ENCODE assay signal across 20 mouse cellular contexts in the genomic region with DNA sequence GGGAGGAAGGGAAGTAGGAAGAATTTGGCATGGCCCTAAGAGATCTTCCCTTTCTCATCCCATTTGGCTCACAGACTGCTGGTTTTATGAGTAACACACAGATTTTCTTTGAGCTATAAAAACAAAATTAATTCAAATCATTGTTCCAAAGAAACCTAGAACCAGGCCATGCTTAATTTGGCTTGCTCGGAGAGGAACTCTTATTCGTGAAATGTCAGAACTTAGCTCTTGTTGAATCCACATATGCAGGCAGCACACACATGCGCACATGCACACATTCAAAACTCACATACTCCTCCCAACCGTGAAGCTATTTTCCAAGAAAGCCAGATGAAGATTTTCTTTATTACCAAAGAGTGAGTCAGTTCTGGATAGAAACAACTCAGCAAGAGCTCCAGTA.
DNase-seq lines count a peak whose midpoint lies in the region; ATAC-seq lines count a peak whose summit lies in the region.
"Had no signal": no experiment of that assay in that cellular context is flagged by ENCODE, and none has a peak within 500 bp of the region (broad histone marks: within the 10 kb centered on the region; RNA-seq: fewer than 3 reads in every experiment).

No protein-coding gene starts in this region.

- H3K9ac ChIP-seq in kidney, embryonic 14.5 days (ENCODE audit: low read depth, low read length): no peak overlapping the region
- H3K9ac ChIP-seq: forebrain, embryonic 13.5 days; hindbrain, embryonic 12.5 days; kidney, embryonic 15.5 days; liver, embryonic 15.5 days; midbrain, embryonic 12.5 days had no signal

- H3K4me2 ChIP-seq in kidney, embryonic 14.5 days (replicated peaks; ENCODE audit: low read depth, low read length): no peak overlapping the region
- H3K4me2 ChIP-seq: forebrain, embryonic 13.5 days; heart, embryonic 11.5 days; hindbrain, embryonic 12.5 days; kidney, embryonic 15.5 days; liver, embryonic 15.5 days; midbrain, embryonic 12.5 days had no signal

- DNase-seq in right cerebral cortex, adult 18-20 months: peak; percentile 60
- DNase-seq in right cerebral cortex, postnatal 14 days: no peak
- DNase-seq in layer of hippocampus, adult 8-10 months (ENCODE audit: low spot score in 2 of 2): peak; percentile 26 to 52
- peak; percentile 16 to 63 for DNase-seq in left cerebral cortex, adult 9 months (ENCODE audit: low spot score in 2 of 2)
- DNase-seq in telencephalon, adult 2 months (ENCODE audit: low read depth, low spot score): peak; percentile 90
- DNase-seq in adrenal gland, adult (ENCODE audit: inconsistent age in 2 of 2, low spot score in 1 of 2): no peak
- no peak for DNase-seq in adrenal gland, adult 8-10 months
- DNase-seq: B cell, adult 2 months; cerebellum, adult 9-11 months; heart, postnatal 10 days; kidney, postnatal 4 days; thymus, postnatal 25 days had no signal

- H3K4me3 ChIP-seq in kidney, embryonic 14.5 days (ENCODE audit: low read length): no peak overlapping the region
- H3K4me3 ChIP-seq: erythroblast, embryonic 14.5 days; forebrain, embryonic 13.5 days; hindbrain, embryonic 12.5 days; kidney, embryonic 15.5 days; liver, embryonic 15.5 days; midbrain, embryonic 12.5 days had no signal

- 96% methylated on average over 4 of the region's 4 CpGs for WGBS in kidney, embryonic 14.5 days

- ATAC-seq in kidney, embryonic 14.5 days (ENCODE audit: low FRiP score, low TSS enrichment): no peak
- ATAC-seq: forebrain, embryonic 13.5 days had no signal

- no peaks in the 10 kb centered on the region for H3K36me3 ChIP-seq in kidney, embryonic 14.5 days (ENCODE audit: control insufficient read depth, insufficient read depth, low read length)
- H3K36me3 ChIP-seq: hindbrain, embryonic 12.5 days; kidney, embryonic 15.5 days; liver, embryonic 15.5 days; midbrain, embryonic 12.5 days had no signal

- no peaks in the 10 kb centered on the region for H3K4me1 ChIP-seq in kidney, embryonic 14.5 days (ENCODE audit: control insufficient read depth, insufficient read depth, low read length)
- H3K4me1 ChIP-seq: forebrain, embryonic 13.5 days; hindbrain, embryonic 12.5 days; kidney, embryonic 15.5 days; liver, embryonic 15.5 days; midbrain, embryonic 12.5 days had no signal

- no peaks in the 10 kb centered on the region for H3K9me3 ChIP-seq in kidney, embryonic 14.5 days (ENCODE audit: control insufficient read depth, low read length)
- H3K9me3 ChIP-seq: forebrain, embryonic 13.5 days; hindbrain, embryonic 12.5 days; kidney, embryonic 15.5 days; liver, embryonic 15.5 days; midbrain, embryonic 12.5 days had no signal

- H3K27ac ChIP-seq in kidney, embryonic 14.5 days (ENCODE audit: low read depth, low read length): no peak overlapping the region
- H3K27ac ChIP-seq: forebrain, embryonic 13.5 days; hindbrain, embryonic 12.5 days; kidney, embryonic 15.5 days; liver, embryonic 15.5 days; midbrain, embryonic 12.5 days had no signal

- H3K27me3 ChIP-seq in kidney, embryonic 14.5 days (ENCODE audit: control insufficient read depth, insufficient read depth, low read length): no peaks in the 10 kb centered on the region
- H3K27me3 ChIP-seq: forebrain, embryonic 13.5 days; hindbrain, embryonic 12.5 days; kidney, embryonic 15.5 days; liver, embryonic 15.5 days; midbrain, embryonic 12.5 days had no signal

Comparison
In these comparisons a context has a peak if more than half of its experiments do, and no peak if none do; other contexts are left out.
1. DNase-seq: peak in right cerebral cortex, adult 18-20 months (single experiment), layer of hippocampus, adult 8-10 months (2 of 2), left cerebral cortex, adult 9 months (2 of 2) and telencephalon, adult 2 months (single experiment); none in right cerebral cortex, postnatal 14 days (single experiment), adrenal gland, adult (0 of 2) and adrenal gland, adult 8-10 months (single experiment).